Comparison of ENCODE assay signal across 9 mouse cellular contexts in genomic region chr4:132079555-132080275, GRCm38 (mm10). TPM values are rescaled to one million over a fixed set of nuclear protein-coding genes. Genes with fewer than 3 reads are reported as not detected.
DNase-seq lines count a peak whose midpoint lies in the region; ATAC-seq and TF ChIP-seq lines count a peak whose summit lies in the region.
"Had no signal": no experiment of that assay in that cellular context is flagged by ENCODE, and none has a peak within 500 bp of the region (broad histone marks: within the 10 kb centered on the region; RNA-seq: fewer than 3 reads in every experiment).

No protein-coding gene starts in this region.

- no peaks in the 10 kb centered on the region for H3K9me3 ChIP-seq in midbrain, embryonic 10.5 days (replicated peaks)
- no peaks in the 10 kb centered on the region for H3K9me3 ChIP-seq in midbrain, embryonic 16.5 days (replicated peaks; ENCODE audit: control insufficient read depth, low read length, poor library complexity, severe bottlenecking)
- H3K9me3 ChIP-seq in kidney, postnatal 0 days (replicated peaks; ENCODE audit: low read length) = no peaks in the 10 kb centered on the region
- no peaks in the 10 kb centered on the region for H3K9me3 ChIP-seq in liver, embryonic 16.5 days (replicated peaks; ENCODE audit: control insufficient read depth, low read length)

- intact Hi-C loops in gastrocnemius, postnatal 14 days (cut with DNase I; ENCODE audit: low total_unique reads) = loop anchor here (2.0 to 5.0 kb wide), 2 partner anchors 103 to 217 kb away; no protein-coding TSS in a partner anchor

- 18% methylated on average over 19 of the region's 19 CpGs for WGBS in midbrain, embryonic 10.5 days
- WGBS in midbrain, embryonic 16.5 days = 13% methylated on average over 19 of the region's 19 CpGs
- 10% methylated on average over 19 of the region's 19 CpGs for WGBS in kidney, postnatal 0 days
- 13% methylated on average over 19 of the region's 19 CpGs for WGBS in liver, embryonic 16.5 days (ENCODE audit: insufficient replicate concordance)

- peaks cover 50% of the 10 kb centered on the region for H3K27me3 ChIP-seq in midbrain, embryonic 10.5 days (ENCODE audit: low read depth, poor library complexity, severe bottlenecking)
- peaks cover 3% of the 10 kb centered on the region; the same call in 1 of the 2 replicates for H3K27me3 ChIP-seq in midbrain, embryonic 16.5 days (ENCODE audit: control insufficient read depth, insufficient read depth, low read depth, low read length)
- H3K27me3 ChIP-seq in kidney, postnatal 0 days (ENCODE audit: insufficient read depth, low read length) = no peaks in the 10 kb centered on the region
- H3K27me3 ChIP-seq in liver, embryonic 16.5 days (ENCODE audit: control insufficient read depth, insufficient read depth, low read depth, low read length) = no peaks in the 10 kb centered on the region

- no peak overlapping the region for H3K4me2 ChIP-seq in midbrain, embryonic 16.5 days (ENCODE audit: low read length)
- no peak overlapping the region for H3K4me2 ChIP-seq in kidney, postnatal 0 days (ENCODE audit: low read length)
- peak overlapping the region; percentile 49 for H3K4me2 ChIP-seq in liver, embryonic 16.5 days (ENCODE audit: low read depth, low read length)

- DNase-seq in midbrain, embryonic 10.5 days (ENCODE audit: low spot score) = peak; percentile 75
- DNase-seq in brain, embryonic 14.5 days (ENCODE audit: low read depth) = peak; percentile 77
- DNase-seq in gastrocnemius, postnatal 14 days = peak; percentile 54
- peak; percentile 84 for DNase-seq in kidney, postnatal 0 days (ENCODE audit: low spot score)
- peak; percentile 83 for DNase-seq in retina, postnatal 1 day
- DNase-seq in thymus, postnatal 4 days = peak; percentile 82

- no peak overlapping the region for H3K27ac ChIP-seq in midbrain, embryonic 10.5 days (replicated peaks)
- H3K27ac ChIP-seq in midbrain, embryonic 16.5 days (ENCODE audit: low read length) = no peak overlapping the region
- H3K27ac ChIP-seq in kidney, postnatal 0 days = no peak overlapping the region
- peak overlapping the region; percentile 100 for H3K27ac ChIP-seq in liver, embryonic 16.5 days (ENCODE audit: low read length)

- peaks cover 57% of the 10 kb centered on the region for H3K4me1 ChIP-seq in midbrain, embryonic 10.5 days
- H3K4me1 ChIP-seq in midbrain, embryonic 16.5 days (ENCODE audit: control insufficient read depth, insufficient read depth, low read length) = no peaks in the 10 kb centered on the region
- H3K4me1 ChIP-seq in kidney, postnatal 0 days (replicated peaks; ENCODE audit: insufficient read depth, low read length) = 0 out of 2 replicates have a peak, but pooled peaks cover 8% of the 10 kb centered on the region
- peaks cover 42% of the 10 kb centered on the region for H3K4me1 ChIP-seq in liver, embryonic 16.5 days (ENCODE audit: control insufficient read depth, low read depth, low read length)

- ATAC-seq in midbrain, embryonic 16.5 days = no peak
- no peak for ATAC-seq in kidney, postnatal 0 days (replicated peaks; ENCODE audit: low FRiP score, low read depth)
- ATAC-seq in liver, embryonic 16.5 days (ENCODE audit: low read depth) = no peak

- no peak overlapping the region for H3K4me3 ChIP-seq in midbrain, embryonic 10.5 days
- H3K4me3 ChIP-seq in midbrain, embryonic 16.5 days (ENCODE audit: low read depth, low read length) = no peak overlapping the region
- no peak overlapping the region for H3K4me3 ChIP-seq in kidney, postnatal 0 days (replicated peaks; ENCODE audit: low read depth, low read length)
- H3K4me3 ChIP-seq in liver, embryonic 16.5 days (ENCODE audit: low read depth, low read length) = no peak overlapping the region

- no peaks in the 10 kb centered on the region for H3K36me3 ChIP-seq in midbrain, embryonic 10.5 days
- no peaks in the 10 kb centered on the region for H3K36me3 ChIP-seq in midbrain, embryonic 16.5 days (ENCODE audit: control insufficient read depth, insufficient read depth, low read length)
- no peaks in the 10 kb centered on the region for H3K36me3 ChIP-seq in kidney, postnatal 0 days (ENCODE audit: insufficient read depth, low read length)
- no peaks in the 10 kb centered on the region for H3K36me3 ChIP-seq in liver, embryonic 16.5 days (ENCODE audit: control insufficient read depth, insufficient read depth)

- TF ChIP-seq CTCF in brain, embryonic 14.5 days (IDR thresholded peaks at IDR 0.05; ENCODE audit: borderline replicate concordance, extremely low read depth, insufficient read depth, insufficient read length) = peak; percentile 88
- peak; percentile 94 for TF ChIP-seq CTCF in kidney, postnatal 0 days (IDR thresholded peaks at IDR 0.05; ENCODE audit: low read depth)

- H3K9ac ChIP-seq in midbrain, embryonic 16.5 days (ENCODE audit: low read depth, low read length) = no peak overlapping the region
- H3K9ac ChIP-seq in kidney, postnatal 0 days (ENCODE audit: low read depth, low read length) = no peak overlapping the region
- H3K9ac ChIP-seq in liver, embryonic 16.5 days (ENCODE audit: low read depth, low read length) = 0 out of 2 replicates have a peak overlapping the region, but pooled peaks have one; percentile 27

- TF ChIP-seq POLR2A in brain, embryonic 14.5 days (IDR thresholded peaks at IDR 0.05; ENCODE audit: borderline replicate concordance, extremely low read depth, insufficient read depth, insufficient read length, poor library complexity, severe bottlenecking) = no peak

RNA-seq across cellular contexts. Expression of gene Epb41, which starts 4.6 kb away (rescaled TPM):
- 123 and 167 TPM in 2 replicates for polyA plus RNA-seq in midbrain, embryonic 10.5 days (2016; fragmentation: Nextera tagmentation; extraction: Ambion mirVana)
- polyA plus RNA-seq in midbrain, embryonic 16.5 days (2015; fragmentation: Nextera tagmentation; extraction: Ambion mirVana) = 61.7 and 69.9 TPM in 2 replicates
- polyA plus RNA-seq in brain, embryonic 14.5 days (2012; rRNA removed) = 86.3 and 111 TPM in 2 replicates
- 10 to 100 TPM; 63.2 to 71.7 TPM for total RNA-seq in gastrocnemius, postnatal 14 days (2021)
- polyA plus RNA-seq in kidney, postnatal 0 days (2015; fragmentation: Nextera tagmentation; extraction: Ambion mirVana) = 42.3 and 44.6 TPM in 2 replicates
- polyA plus RNA-seq in liver, embryonic 16.5 days (2015; fragmentation: Nextera tagmentation; extraction: Ambion mirVana) = 196 and 232 TPM in 2 replicates

RNA-seq across cellular contexts. Expression of gene Gm10300, which starts 5.2 kb away (rescaled TPM):
- polyA plus RNA-seq in midbrain, embryonic 10.5 days (2016; fragmentation: Nextera tagmentation; extraction: Ambion mirVana) = not detected in 2 replicates
- polyA plus RNA-seq in midbrain, embryonic 16.5 days (2015; fragmentation: Nextera tagmentation; extraction: Ambion mirVana) = not detected in 2 replicates
- not detected in 2 replicates for polyA plus RNA-seq in brain, embryonic 14.5 days (2012; rRNA removed)
- under 1 TPM in 1 of 2 experiments, not detected in 1; 0.14 TPM for total RNA-seq in gastrocnemius, postnatal 14 days (2021)
- 0.08 and 0.17 TPM in 2 replicates for polyA plus RNA-seq in kidney, postnatal 0 days (2015; fragmentation: Nextera tagmentation; extraction: Ambion mirVana)
- 0.33 and 0.46 TPM in 2 replicates for polyA plus RNA-seq in liver, embryonic 16.5 days (2015; fragmentation: Nextera tagmentation; extraction: Ambion mirVana)
- polyA plus RNA-seq: frontal cortex, adult 2 months had no signal
